ENCODE assay signal across 16 mouse cellular contexts in the genomic region with DNA sequence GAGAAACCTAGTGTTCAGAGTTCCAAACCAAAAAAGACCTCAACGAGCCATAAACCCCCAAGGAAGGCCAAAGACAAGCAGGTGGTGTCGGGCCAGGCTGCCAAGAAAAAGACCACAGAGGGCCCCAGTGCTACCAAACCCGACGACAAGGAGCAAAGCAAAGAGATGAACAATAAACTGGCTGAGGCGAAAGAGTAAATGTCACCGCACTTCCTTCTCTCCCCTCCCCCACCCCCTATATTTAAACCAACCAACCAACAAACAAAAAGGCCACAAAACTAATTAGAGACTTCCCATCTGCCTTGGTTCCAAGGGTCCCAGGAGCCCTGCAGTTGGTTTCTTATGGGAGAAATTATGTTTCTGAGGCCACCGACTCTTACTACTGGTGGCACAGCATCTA. TPM values are rescaled to one million over a fixed set of nuclear protein-coding genes. Genes with fewer than 3 reads are reported as not detected.
"Had no signal": no experiment of that assay in that cellular context is flagged by ENCODE, and none has a peak within 500 bp of the region (broad histone marks: within the 10 kb centered on the region; RNA-seq: fewer than 3 reads in every experiment).

No protein-coding gene starts in this region.

- H3K9ac ChIP-seq: kidney, embryonic 15.5 days; liver, embryonic 13.5 days had no signal

- H3K27ac ChIP-seq: kidney, embryonic 15.5 days; liver, embryonic 13.5 days had no signal

- H3K4me1 ChIP-seq: liver, embryonic 13.5 days had no signal

- H3K4me2 ChIP-seq: kidney, embryonic 15.5 days; liver, embryonic 13.5 days; midbrain, embryonic 11.5 days had no signal

- H3K36me3 ChIP-seq: kidney, embryonic 15.5 days; liver, embryonic 13.5 days had no signal

- H3K4me3 ChIP-seq: kidney, embryonic 15.5 days; liver, embryonic 13.5 days had no signal

- H3K9me3 ChIP-seq: kidney, embryonic 15.5 days; liver, embryonic 13.5 days had no signal

- DNase-seq: kidney, adult 8-10 months; kidney, postnatal 10 days; kidney, postnatal 36 days; liver, embryonic 13.5 days; lung, adult 2 months; lung, postnatal 14 days; lung, postnatal 4 days; midbrain, embryonic 14.5 days; retina, postnatal 1 day; thymus, adult 18-20 months; thymus, postnatal 36 days had no signal

RNA-seq across cellular contexts. Expression of gene Serpinh1, which starts 35.6 kb away (rescaled TPM):
- total RNA-seq: megakaryocyte-erythroid progenitor cell, adult 5-6 weeks had no signal

RNA-seq across cellular contexts. Expression of gene Map6, which starts 50.2 kb away (rescaled TPM):
- total RNA-seq: liver, adult 2 months; megakaryocyte progenitor cell, adult 5-6 weeks; megakaryocyte-erythroid progenitor cell, adult 5-6 weeks had no signal
